Mouse (Mus musculus): ENCODE data around the gene Mapk3.

- no peak for TF ChIP-seq CTCF (IDR thresholded peaks at IDR 0.05; ENCODE audit: borderline replicate concordance, control insufficient read depth, extremely low read depth, insufficient read depth, low read length, poor library complexity)
- TF ChIP-seq POLR2A (IDR thresholded peaks at IDR 0.05; ENCODE audit: control insufficient read depth, extremely low read depth, insufficient read depth, low read length, poor library complexity), result no peak
These were observed 12.6 kb upstream of the Mapk3 start for GRCm38 (mm10) chr7:126746798-126747197.
